Mouse (Mus musculus): ENCODE measurements around the gene Asb6.

Gene Asb6

GRCm38 (mm10) chr2:30834373-30835022 lies 4.4 kb upstream of the Asb6 start, which contains the start of gene Prrx2:
Gene Prrx2 (plus strand): TSS chr2:30834972.
- DNase-seq (ENCODE audit: low read depth, low spot score): no peak

- DNase-seq (ENCODE audit: low read depth, low spot score): no peak
Observed at GRCm38 (mm10) chr2:30833644-30834043, 3.5 kb upstream of the Asb6 start.

GRCm38 (mm10) chr2:30829315-30829714 lies 818 bp downstream of the Asb6 start:
- DNase-seq (ENCODE audit: low read depth, low spot score): no peak

GRCm38 (mm10) chr2:30827749-30828475 lies 2.2 kb downstream of the Asb6 start:
- peak; percentile 83 for DNase-seq (ENCODE audit: low read depth, low spot score)

- DNase-seq (ENCODE audit: low read depth, low spot score): no peak
Observed at GRCm38 (mm10) chr2:30826825-30827748, 3.0 kb downstream of the Asb6 start.

GRCm38 (mm10) chr2:30823385-30824153 lies 6.6 kb downstream of the Asb6 start:
- DNase-seq (ENCODE audit: low read depth, low spot score): no peak

GRCm38 (mm10) chr2:30822460-30822859 lies 7.7 kb downstream of the Asb6 start:
- DNase-seq (ENCODE audit: low read depth, low spot score): no peak

- no peak for DNase-seq (ENCODE audit: low read depth, low spot score)
Observed at GRCm38 (mm10) chr2:30821073-30821472, 9.1 kb downstream of the Asb6 start.

GRCm38 (mm10) chr2:30819873-30820272 lies 10.3 kb downstream of the Asb6 start:
- DNase-seq (ENCODE audit: low read depth, low spot score): no peak

GRCm38 (mm10) chr2:30816383-30816782 lies 13.8 kb downstream of the Asb6 start:
- no peak for DNase-seq (ENCODE audit: low read depth, low spot score)

GRCm38 (mm10) chr2:30810573-30810972 lies 19.6 kb downstream of the Asb6 start:
- no peak for DNase-seq (ENCODE audit: low read depth, low spot score)

- no peak for DNase-seq (ENCODE audit: low read depth, low spot score)
Observed at GRCm38 (mm10) chr2:30809503-30809902, 20.6 kb downstream of the Asb6 start.

GRCm38 (mm10) chr2:30808296-30808655 lies 21.9 kb downstream of the Asb6 start:
- DNase-seq (ENCODE audit: low read depth, low spot score): no peak

GRCm38 (mm10) chr2:30807648-30808295 lies 22.4 kb downstream of the Asb6 start, which contains the start of gene Ntmt1:
Gene Ntmt1 (plus strand): TSS chr2:30807826.
- peak; percentile 99 for DNase-seq (ENCODE audit: low read depth, low spot score)

GRCm38 (mm10) chr2:30807147-30807647 lies 22.9 kb downstream of the Asb6 start:
- no peak for DNase-seq (ENCODE audit: low read depth, low spot score)

- no peak for DNase-seq (ENCODE audit: low read depth, low spot score)
Observed at GRCm38 (mm10) chr2:30805983-30806382, 24.1 kb downstream of the Asb6 start.

- DNase-seq (ENCODE audit: low read depth, low spot score): no peak
Observed at GRCm38 (mm10) chr2:30803604-30804003, 26.5 kb downstream of the Asb6 start, which contains the start of gene 1700001O22Rik. Gene 1700001O22Rik (minus strand): TSS chr2:30803661.

GRCm38 (mm10) chr2:30801067-30801852 lies 28.9 kb downstream of the Asb6 start:
- DNase-seq (ENCODE audit: low read depth, low spot score): no peak

GRCm38 (mm10) chr2:30800671-30801066 lies 29.5 kb downstream of the Asb6 start:
- DNase-seq (ENCODE audit: low read depth, low spot score): no peak

- DNase-seq (ENCODE audit: low read depth, low spot score): no peak
Observed at GRCm38 (mm10) chr2:30799456-30799855, 30.7 kb downstream of the Asb6 start.
